Mouse (Mus musculus) intestine, postnatal 0 days (tissue): ENCODE measurements around the gene Phip. TPM values are rescaled to one million over a fixed set of nuclear protein-coding genes. Genes with fewer than 3 reads are reported as not detected.

ENCODE experiments used
- ATAC-seq: fragments of 200-750 bp; cut with Nextera tagmentation; 2 replicates; pipeline ENCODE4 v1.8.0; 2017; ENCODE audit warnings: mild to moderate bottlenecking, moderate TSS enrichment, moderate library complexity
- H3K27ac ChIP-seq: fragments of 300-500 bp; sonication (generic); 2 replicates; pipeline ENCODE4 v1.5.1; 2014; ENCODE audit warnings: mild to moderate bottlenecking, low read depth, low read length, moderate library complexity
- H3K27me3 ChIP-seq: fragments of 300-500 bp; sonication (generic); replicated peaks from 2 replicates; pipeline ENCODE4 v1.6.1; 2014; ENCODE audit warnings: low read length, mixed read lengths; ENCODE audit not compliant: control insufficient read depth, insufficient read depth
- H3K36me3 ChIP-seq: fragments of 300-500 bp; sonication (generic); 2 replicates; pipeline ENCODE4 v1.6.1; 2014; ENCODE audit warnings: mild to moderate bottlenecking, moderate library complexity; ENCODE audit not compliant: control insufficient read depth, insufficient read depth
- H3K4me1 ChIP-seq: fragments of 300-500 bp; sonication (generic); replicated peaks from 2 replicates; pipeline ENCODE4 v1.6.1; 2014; ENCODE audit warnings: antibody characterized with exemption, low read length, mixed read lengths; ENCODE audit not compliant: control insufficient read depth, insufficient read depth
- H3K4me2 ChIP-seq: fragments of 300-500 bp; sonication (generic); replicated peaks from 2 replicates; pipeline ENCODE4 v1.6.1; 2014; ENCODE audit warnings: low read depth, mild to moderate bottlenecking, moderate library complexity
- H3K4me3 ChIP-seq: fragments of 300-500 bp; sonication (generic); 2 replicates; pipeline ENCODE4 v1.5.1; 2014; ENCODE audit warnings: low read depth, low read length
- H3K9ac ChIP-seq: fragments of 300-500 bp; sonication (generic); 2 replicates; pipeline ENCODE4 v1.6.1; 2014; ENCODE audit warnings: mild to moderate bottlenecking, low read depth, low read length
- H3K9me3 ChIP-seq: fragments of 300-500 bp; sonication (generic); 2 replicates; pipeline ENCODE4 v1.6.1; 2016; ENCODE audit warnings: mixed run types; ENCODE audit not compliant: control insufficient read depth
- CTCF ChIP-seq: sonication (generic); IDR thresholded peaks from 2 replicates; pipeline ENCODE4 v1.5.1; 2016; ENCODE audit warnings: low read depth, mild to moderate bottlenecking, control low read depth, antibody characterized with exemption, moderate library complexity
- WGBS: fragments of 180-500 bp; shearing (Covaris S2); extraction: QIAGEN DNeasy Blood & Tissue Kit; methylation state at CpG from one replicate; pipeline ENCODE4 v1.1.7; 2014; 5-methylcytosine and 5-hydroxymethylcytosine counted together
- polyA plus RNA-seq: library from polyadenylated mRNA; unstranded; fragments of >200 nt; fragmentation: Nextera tagmentation; extraction: Ambion mirVana; gene quantifications from 2 replicates; pipeline ENCODE4 v1.2.1, GENCODE M21; 2015

Gene Phip
- polyA plus RNA-seq, 1 experiment from 2014 or later = 19.7 TPM

GRCm38 (mm10) chr9:82842671-82843070 is 132.6 kb downstream of the Phip start:
- H3K36me3 ChIP-seq = no peaks in the 10 kb centered on the region
- no peaks in the 10 kb centered on the region for H3K27me3 ChIP-seq
- no peaks in the 10 kb centered on the region for H3K4me1 ChIP-seq
- no peak overlapping the region for H3K4me2 ChIP-seq
- no peak overlapping the region for H3K27ac ChIP-seq
- WGBS = 86% methylated on average over 4 of the region's 4 CpGs
- ATAC-seq = no peak
- no peaks in the 10 kb centered on the region for H3K9me3 ChIP-seq
- no peak overlapping the region for H3K9ac ChIP-seq
- no peak overlapping the region for H3K4me3 ChIP-seq
- TF ChIP-seq CTCF = no peak

DNA sequence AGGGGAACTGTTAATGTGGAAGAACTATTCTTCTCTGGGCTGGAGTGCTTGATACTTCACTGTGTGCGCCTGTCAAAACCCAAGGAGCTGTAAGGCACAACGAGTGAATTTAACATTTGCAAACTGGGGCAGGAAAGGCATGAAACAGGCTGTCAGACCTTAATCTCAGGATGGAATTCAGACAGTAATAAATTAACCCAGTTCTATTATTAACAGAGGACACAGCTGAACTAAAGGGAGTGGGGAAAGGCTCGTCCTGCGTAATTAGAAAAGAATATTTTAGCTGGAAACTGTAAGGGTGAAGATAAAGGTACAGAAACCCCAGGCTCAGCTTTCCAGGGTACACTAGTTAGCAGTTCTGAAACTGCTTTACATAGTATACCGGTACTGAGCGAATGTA is 139.4 kb downstream of the Phip start:
- WGBS = 69% methylated on average over 6 of the region's 6 CpGs
- Histone ChIP-seq H3K27me3 (no peaks in the 10 kb centered on the region), H3K9ac (no peak overlapping the region), H3K4me2 (no peak overlapping the region), H3K9me3 (no peaks in the 10 kb centered on the region), H3K4me1 (no peaks in the 10 kb centered on the region), H3K36me3 (no peaks in the 10 kb centered on the region), H3K27ac (no peak overlapping the region), H3K4me3 (no peak overlapping the region)
- no peak for TF ChIP-seq CTCF
- no peak for ATAC-seq

DNA sequence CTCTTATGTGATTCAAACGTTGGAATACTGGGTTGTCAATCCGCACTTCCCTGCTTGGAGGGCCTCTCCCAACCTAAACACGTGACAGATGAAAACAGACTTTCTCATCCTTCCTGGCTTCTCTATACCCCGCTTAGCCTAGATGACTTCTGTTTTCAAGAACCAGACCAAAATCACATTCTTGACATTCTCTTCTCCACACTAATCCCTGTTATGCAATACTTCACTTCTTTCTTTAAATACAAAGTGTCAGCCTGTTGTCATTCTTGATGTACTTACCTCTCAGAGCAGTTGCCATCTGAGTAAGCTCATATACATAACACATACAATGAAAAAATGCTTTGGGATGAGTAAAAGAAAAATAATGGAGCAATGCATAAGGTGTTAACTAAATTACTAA is 143.4 kb downstream of the Phip start:
- Histone ChIP-seq H3K9ac (no peak overlapping the region), H3K9me3 (no peaks in the 10 kb centered on the region), H3K27ac (no peak overlapping the region), H3K4me3 (no peak overlapping the region), H3K36me3 (no peaks in the 10 kb centered on the region), H3K4me1 (no peaks in the 10 kb centered on the region), H3K27me3 (no peaks in the 10 kb centered on the region), H3K4me2 (no peak overlapping the region)
- no peak for ATAC-seq
- TF ChIP-seq CTCF = no peak
- 42% methylated on average over 4 of the region's 4 CpGs for WGBS

DNA sequence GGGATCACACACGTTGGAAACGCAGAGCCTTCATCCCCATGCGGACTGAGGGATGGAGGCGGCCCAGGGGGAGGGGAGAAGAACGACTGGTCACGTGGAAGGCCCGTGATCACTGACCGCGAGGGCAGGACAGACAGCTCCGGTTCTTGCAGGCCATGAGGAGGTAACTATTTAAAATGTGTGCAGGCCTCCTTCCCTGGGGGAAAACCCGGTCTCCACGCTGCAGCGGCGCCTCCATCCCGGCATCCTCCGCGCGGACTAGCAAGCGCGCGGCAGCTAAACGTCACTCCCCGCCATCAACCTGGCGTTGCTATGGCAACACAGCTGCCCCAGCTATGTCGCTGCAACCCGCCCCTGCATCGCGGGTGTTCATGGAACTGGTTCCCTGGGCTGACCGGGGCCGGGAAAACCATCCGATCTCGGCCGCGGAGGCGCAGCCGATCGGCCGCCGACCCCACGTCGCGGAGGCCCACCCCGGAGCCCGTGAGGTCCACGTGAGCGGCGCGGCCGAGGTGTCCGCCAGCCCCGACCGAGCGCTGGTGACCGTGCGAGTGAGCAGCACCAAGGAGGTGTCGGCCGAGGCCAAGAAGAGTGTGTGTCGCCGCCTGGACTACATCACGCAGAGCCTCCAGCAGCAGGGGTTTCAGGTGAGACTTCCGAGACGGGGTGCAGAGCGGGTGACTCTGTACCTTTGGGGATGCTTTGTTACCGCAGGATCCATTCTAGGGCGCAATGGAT is 145.5 kb downstream of the Phip start:
- Histone ChIP-seq H3K4me1 (no peaks in the 10 kb centered on the region), H3K4me2 (peak overlapping the region; percentile 79), H3K4me3 (peak overlapping the region; percentile 76), H3K9ac (peak overlapping the region; percentile 57), H3K27me3 (no peaks in the 10 kb centered on the region), H3K9me3 (no peaks in the 10 kb centered on the region), H3K36me3 (no peaks in the 10 kb centered on the region), H3K27ac (peak overlapping the region; percentile 54)
- no peak for TF ChIP-seq CTCF
- ATAC-seq = peak; percentile 84
- under 1% methylated on average over 64 of the region's 65 CpGs for WGBS

- Histone ChIP-seq H3K4me3 (peak within 1 kb of the TSS; percentile 76), H3K4me2 (peak within 1 kb of the TSS; percentile 79), H3K9me3 (no peaks in the 10 kb centered on the region), H3K36me3 (no peaks in the 10 kb centered on the region), H3K27me3 (no peaks in the 10 kb centered on the region), H3K4me1 (no peaks in the 10 kb centered on the region), H3K27ac (peak within 1 kb of the TSS; percentile 54), H3K9ac (peak within 1 kb of the TSS; percentile 57)
- 14% methylated on average over 20 of the region's 20 CpGs for WGBS
- peak; percentile 32; the same call in 1 of the 2 replicates for ATAC-seq
- TF ChIP-seq CTCF = no peak
Measured at GRCm38 (mm10) chr9:82829007-82829689, 146.2 kb downstream of the Phip start, which contains the start of gene Irak1bp1. TSS of gene Irak1bp1 (plus strand) at chr9:82829540.

DNA sequence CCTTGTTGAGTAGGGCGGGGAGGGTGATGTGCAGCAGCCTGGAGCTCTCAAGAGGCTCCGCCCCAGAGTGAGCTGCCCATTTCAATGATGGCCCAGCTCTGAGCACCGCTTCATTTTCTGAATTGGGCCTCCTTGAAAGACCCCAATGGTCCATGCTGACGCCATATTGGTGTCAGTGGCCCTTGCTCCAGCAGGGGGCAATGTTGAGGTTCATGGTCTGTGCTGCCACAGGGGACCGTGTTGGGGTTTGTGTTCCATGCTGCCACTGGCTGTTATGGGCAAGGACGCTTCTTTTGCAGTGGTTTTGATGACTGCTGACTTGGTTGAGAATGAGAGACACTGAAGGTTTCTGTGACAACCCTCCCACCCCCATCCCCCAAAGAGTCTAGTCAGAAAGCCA is 148.9 kb downstream of the Phip start:
- no peak overlapping the region for H3K27ac ChIP-seq
- no peaks in the 10 kb centered on the region for H3K36me3 ChIP-seq
- no peak for ATAC-seq
- no peaks in the 10 kb centered on the region for H3K4me1 ChIP-seq
- no peaks in the 10 kb centered on the region for H3K27me3 ChIP-seq
- 0 out of 2 replicates have a peak, but pooled peaks have one; percentile 12 for TF ChIP-seq CTCF
- WGBS = 96% methylated on average over 6 of the region's 6 CpGs
- no peak overlapping the region for H3K9ac ChIP-seq
- no peak overlapping the region for H3K4me3 ChIP-seq
- H3K4me2 ChIP-seq = no peak overlapping the region
- H3K9me3 ChIP-seq = no peaks in the 10 kb centered on the region

Other genes with a start within 250 kb of the Phip start
- gene Irak1bp1, start 146.0 kb downstream of the Phip start, polyA plus RNA-seq = 7.7 and 9.1 TPM in 2 replicates
- 40.2 and 43.2 TPM in 2 replicates for gene Hmgn3, start 171.2 kb upstream of the Phip start, polyA plus RNA-seq